Mouse (Mus musculus) small intestine, adult 2 months (tissue): Measurements from ENCODE around the gene Ptprs.

ENCODE experiments used
- CTCF ChIP-seq: fragments of 200-500 bp; IDR thresholded peaks from 2 replicates; pipeline ENCODE4 v1.5.1; 2012; ENCODE audit warnings: low read depth, mild to moderate bottlenecking, control low read depth, inconsistent platforms, low read length, moderate library complexity, mixed read lengths; ENCODE audit not compliant: insufficient replicate concordance, insufficient read length; ENCODE audit errors: extremely low read depth
- POLR2A ChIP-seq: fragments of 200-500 bp; IDR thresholded peaks from 2 replicates; pipeline ENCODE4 v1.6.1; 2012; ENCODE audit warnings: low read depth, mild to moderate bottlenecking, control low read depth, inconsistent platforms, low read length, moderate library complexity

DNA sequence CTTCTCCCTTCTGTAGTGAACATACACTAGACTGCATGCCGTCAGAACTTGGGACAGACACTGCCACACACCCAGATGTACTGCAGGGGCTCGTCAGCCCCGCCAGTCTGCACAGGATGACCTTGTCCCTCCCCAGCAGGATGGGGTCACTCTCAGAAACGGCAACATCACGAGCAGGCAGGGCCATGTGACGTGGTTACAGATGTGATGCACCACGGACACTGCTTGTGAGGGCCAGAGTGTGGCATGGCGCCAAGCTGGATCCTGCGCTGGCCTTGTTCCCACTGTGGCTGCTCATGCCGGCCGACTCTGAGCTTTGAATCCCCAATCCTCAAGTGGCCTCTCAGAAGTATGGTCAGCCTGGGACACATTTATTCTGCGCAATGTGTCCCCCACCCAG, 58.0 kb downstream of the Ptprs start:
- TF ChIP-seq CTCF (no peak), POLR2A (no peak)
